Mouse (Mus musculus) brain, adult 2 months (tissue): ENCODE measurements around the gene Numb.

Source experiments
- DNase-seq: peaks from one replicate; pipeline ENCODE4 v3.0.0; 2011; ENCODE audit warnings: low read depth, low spot score

Gene Numb

DNA sequence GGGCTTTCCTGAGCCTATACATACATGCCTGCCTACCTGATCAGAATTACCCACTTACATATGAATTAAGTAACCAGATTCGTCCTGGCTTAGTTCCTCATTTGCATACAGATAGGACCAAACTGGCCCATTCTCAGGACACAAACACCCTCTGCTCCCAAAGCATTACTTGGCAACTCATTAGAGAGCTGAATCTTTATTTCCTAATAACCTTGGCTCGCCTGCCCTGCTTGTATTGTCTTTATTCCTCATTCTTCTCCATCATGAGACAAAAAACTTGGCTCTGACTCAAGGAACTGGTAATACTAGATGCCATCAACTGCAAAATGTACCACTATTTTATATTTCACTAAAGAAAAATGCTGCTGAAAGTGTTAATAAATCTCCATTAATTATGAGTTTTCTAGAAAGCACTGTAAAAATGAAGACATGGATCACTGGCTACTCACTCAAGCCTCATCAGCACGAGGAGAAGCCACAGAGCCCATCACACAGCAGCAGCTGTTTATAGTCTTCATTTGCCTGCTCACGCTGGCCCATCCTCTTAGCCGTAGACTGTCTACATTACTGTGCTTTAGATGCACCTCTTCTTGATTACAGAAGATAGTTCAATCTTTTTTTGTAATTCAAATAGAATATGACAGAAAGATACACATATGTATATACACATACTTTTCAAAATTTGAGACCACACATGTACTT is 69.1 kb downstream of the Numb start:
- no peak for DNase-seq

DNA sequence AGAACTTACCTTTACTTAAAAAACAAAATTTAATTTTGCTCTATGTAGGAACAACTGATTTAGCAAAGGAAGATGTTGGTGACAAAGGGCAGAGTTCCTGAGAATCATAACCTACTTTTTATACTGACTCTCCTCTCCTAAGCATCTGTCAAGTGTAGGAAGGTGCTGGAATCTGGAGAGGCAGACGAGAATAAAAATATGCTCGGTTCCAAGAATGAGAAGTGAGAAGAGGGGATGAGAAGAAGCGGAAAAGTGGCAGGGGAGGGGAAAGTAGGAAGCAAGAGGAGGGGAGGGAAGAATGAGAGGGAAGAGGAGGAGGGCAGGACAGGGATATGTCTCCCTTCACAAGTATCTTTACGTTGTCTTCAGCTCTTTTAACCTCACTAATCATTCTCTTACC is 71.4 kb downstream of the Numb start:
- peak; percentile 77 for DNase-seq

- peak; percentile 22 for DNase-seq
These were observed 73.0 kb downstream of the Numb start for GRCm38 (mm10) chr12:83848595-83849231.

DNA sequence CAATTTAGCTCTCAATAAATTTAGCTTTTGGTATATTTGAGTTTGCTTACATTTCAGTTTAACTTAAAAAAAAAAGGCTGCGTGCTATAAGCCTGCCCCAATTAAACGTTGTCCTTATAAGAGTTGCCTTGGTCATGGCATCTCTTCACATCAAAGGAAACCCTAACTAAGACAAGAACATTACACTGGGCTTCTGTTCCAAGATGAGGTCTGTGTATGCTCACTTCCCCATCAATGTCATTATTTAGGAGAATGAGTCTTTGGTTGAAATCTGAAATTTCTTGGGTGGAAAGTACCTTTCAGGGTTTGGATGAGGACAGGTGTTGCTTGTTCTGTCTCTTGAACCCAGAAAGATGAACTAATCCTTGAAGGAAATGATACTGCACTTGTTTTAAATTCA is 73.9 kb downstream of the Numb start:
- DNase-seq = no peak

GRCm38 (mm10) chr12:83842678-83843440 is 78.9 kb downstream of the Numb start:
- DNase-seq = no peak

GRCm38 (mm10) chr12:83841409-83842190 is 80.1 kb downstream of the Numb start:
- DNase-seq = peak; percentile 38

- no peak for DNase-seq
These were observed 87.8 kb downstream of the Numb start for GRCm38 (mm10) chr12:83833979-83834378.

DNA sequence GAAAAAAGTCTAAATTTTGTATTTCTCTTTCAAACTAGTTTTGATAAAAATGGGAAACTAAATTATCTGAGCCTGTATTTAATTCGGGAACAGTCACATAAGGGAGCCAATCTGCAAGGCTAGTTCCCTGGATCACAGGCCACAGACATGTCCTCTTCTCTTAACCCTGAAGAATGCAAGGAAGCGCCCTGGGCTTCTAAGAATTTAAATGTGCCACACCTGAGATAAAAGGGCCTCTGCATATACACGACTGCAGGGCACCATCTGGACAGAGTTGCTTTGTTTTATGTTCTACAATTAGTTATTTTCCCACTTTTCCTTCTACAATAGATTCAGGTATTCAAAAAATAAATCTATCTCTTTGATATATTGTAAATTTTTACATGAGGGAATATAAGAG is 91.3 kb downstream of the Numb start:
- no peak for DNase-seq

GRCm38 (mm10) chr12:83816616-83817015 is 105.1 kb downstream of the Numb start:
- no peak for DNase-seq

GRCm38 (mm10) chr12:83811901-83812300 is 109.8 kb downstream of the Numb start:
- no peak for DNase-seq

DNA sequence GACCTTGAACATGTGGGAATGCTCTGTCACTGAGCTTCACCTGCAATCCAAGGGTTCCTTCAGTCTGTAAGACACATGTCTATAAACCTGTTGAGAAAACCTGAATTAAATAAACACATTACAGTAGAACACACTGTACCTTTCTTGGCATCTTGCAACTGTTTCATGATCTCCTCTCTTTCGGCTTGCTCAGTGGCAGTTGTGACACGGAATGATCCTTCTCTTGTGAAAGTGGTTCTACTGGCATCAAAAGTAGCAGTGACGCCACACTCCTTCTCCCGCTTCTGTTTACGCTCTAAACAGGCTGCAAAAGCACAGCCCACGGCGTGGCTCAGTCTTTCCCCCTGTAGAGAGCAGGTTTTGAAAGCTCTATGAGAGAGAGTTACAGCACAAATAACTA is 118.1 kb downstream of the Numb start:
- peak; percentile 53 for DNase-seq

- DNase-seq = peak; percentile 88
These were observed 120.8 kb downstream of the Numb start for GRCm38 (mm10) chr12:83800943-83801342.

- no peak for DNase-seq
These were observed 123.4 kb downstream of the Numb start for GRCm38 (mm10) chr12:83798313-83798712.

GRCm38 (mm10) chr12:83795586-83795985 is 126.1 kb downstream of the Numb start:
- no peak for DNase-seq

DNA sequence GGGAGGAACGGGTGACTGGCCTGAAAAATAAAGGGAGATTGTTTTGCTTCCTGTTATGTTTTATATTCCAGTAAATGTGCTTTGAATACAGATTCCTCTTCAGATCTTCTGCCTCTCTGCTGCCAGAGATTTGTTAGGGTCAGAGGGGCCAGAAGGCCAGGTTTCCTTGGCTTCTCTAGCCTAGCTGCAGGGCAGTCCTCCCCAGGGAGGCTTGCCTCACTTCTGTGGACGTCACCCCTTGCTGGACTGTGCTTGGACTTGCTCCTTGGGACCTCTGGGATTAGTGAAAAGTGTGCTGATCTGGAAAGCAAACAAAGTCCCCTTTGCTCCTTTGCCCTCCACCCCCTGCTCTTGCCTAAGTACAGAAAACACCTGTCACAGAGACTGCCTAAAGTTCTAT is 126.7 kb downstream of the Numb start:
- no peak for DNase-seq

DNA sequence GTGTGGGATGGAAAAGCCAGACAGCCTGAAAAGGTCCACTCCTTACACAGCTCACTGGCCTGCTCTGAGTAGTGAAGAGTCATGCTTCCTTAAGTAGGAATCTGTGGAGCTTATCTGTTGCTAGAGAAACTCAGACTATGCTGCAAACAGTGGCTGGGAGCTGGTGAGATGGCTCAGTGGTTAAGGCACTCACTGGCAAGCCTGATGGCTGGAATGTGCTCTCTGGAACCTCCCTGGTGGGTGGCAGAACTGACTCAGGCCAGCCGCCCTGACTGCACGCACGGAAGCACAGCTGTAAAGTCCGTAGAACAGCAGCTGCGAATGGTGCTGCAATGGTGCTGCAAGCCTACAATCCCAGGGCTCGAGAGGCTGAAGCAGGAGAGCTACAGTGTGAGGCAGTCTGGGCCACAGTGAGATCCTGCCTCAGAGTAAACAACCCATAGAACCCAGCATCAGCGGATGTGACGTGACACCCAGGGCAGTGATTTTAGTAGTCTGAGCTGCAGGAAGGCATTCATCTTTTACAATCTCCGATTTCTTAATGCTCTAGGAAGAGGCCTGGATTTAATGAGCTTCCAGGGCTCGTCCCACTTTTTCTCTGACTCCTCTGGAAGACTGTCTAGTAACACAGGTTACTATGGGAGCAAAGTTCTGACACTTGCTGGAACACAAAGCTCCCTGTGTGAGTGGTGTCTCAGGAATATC is 128.9 kb downstream of the Numb start:
- DNase-seq = peak; percentile 33

GRCm38 (mm10) chr12:83791737-83792136 is 130.0 kb downstream of the Numb start:
- peak; percentile 72 for DNase-seq

DNA sequence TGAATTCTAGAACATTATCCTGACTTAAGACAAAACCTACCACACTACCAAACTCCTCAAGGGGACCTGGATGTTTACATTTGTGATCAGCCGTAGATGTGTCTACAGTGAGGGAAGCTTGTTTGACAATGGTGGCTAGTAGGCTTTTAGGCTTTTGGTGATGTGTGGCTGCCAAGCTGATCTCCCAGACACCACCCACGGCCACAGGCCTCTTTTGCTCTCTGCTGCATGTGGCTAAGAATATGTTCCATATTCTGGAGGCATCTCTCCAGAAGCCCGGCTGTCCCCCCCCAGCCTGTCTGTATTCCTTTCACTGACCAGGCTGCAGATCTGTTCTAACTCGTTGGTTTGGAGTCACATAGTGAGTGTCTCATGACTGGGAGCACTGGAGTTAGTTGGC is 131.0 kb downstream of the Numb start:
- DNase-seq = peak; percentile 45

GRCm38 (mm10) chr12:83789781-83790140 is 132.0 kb downstream of the Numb start:
- no peak for DNase-seq

- DNase-seq = no peak
These were observed 132.5 kb downstream of the Numb start for GRCm38 (mm10) chr12:83789051-83789780.

DNA sequence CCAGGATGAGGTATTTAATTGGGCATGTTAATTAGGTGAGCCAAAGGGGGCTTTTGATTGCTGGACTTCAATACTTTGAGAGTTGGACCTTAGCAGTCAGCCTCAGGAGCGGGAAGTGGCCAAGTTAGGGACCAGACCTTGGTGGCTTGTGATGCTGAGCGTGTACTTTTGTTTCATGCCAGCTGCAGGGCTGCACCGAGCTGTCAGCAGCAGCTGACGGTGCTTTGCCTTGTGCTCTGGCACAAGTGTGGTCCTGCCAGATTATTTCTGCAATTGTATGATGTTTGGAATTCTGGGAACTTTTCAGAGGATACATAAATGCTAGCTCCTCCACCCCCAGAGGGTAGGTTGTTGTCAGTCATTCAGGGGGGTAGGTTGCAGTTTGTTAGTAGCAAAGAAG is 136.4 kb downstream of the Numb start:
- DNase-seq = no peak
